Mouse (Mus musculus) T-cell, adult 2 months (primary cell): ENCODE data around the gene Ferd3l.

Experiments
- DNase-seq: peaks from one replicate; pipeline ENCODE4 v3.0.0; 2022; ENCODE audit warnings: low spot score

Gene Ferd3l

GRCm38 (mm10) chr12:33928331-33929192, at the start of gene Ferd3l:
Gene Ferd3l, plus strand, starts transcription at chr12:33928425.
- DNase-seq, result no peak

GRCm38 (mm10) chr12:33893956-33894355, 34.3 kb upstream of the Ferd3l start:
- no peak for DNase-seq

GRCm38 (mm10) chr12:33894621-33895020, 33.6 kb upstream of the Ferd3l start:
- no peak for DNase-seq

- no peak for DNase-seq
Observed at GRCm38 (mm10) chr12:33926751-33927150, 1.5 kb upstream of the Ferd3l start.

GRCm38 (mm10) chr12:33927334-33928098, 709 bp upstream of the Ferd3l start:
- no peak for DNase-seq

- no peak for DNase-seq
Observed at GRCm38 (mm10) chr12:33952843-33953242, 24.6 kb downstream of the Ferd3l start.

- no peak for DNase-seq
Observed at GRCm38 (mm10) chr12:33954931-33955565, 26.8 kb downstream of the Ferd3l start.

GRCm38 (mm10) chr12:33955606-33956295, 27.5 kb downstream of the Ferd3l start:
- no peak for DNase-seq

- DNase-seq, result no peak
Observed at GRCm38 (mm10) chr12:33956576-33957399, 28.6 kb downstream of the Ferd3l start.

GRCm38 (mm10) chr12:33957400-33958240, 29.4 kb downstream of the Ferd3l start, which contains the start of gene Twist1:
Gene Twist1, plus strand, starts transcription at chr12:33957671.
- no peak for DNase-seq

GRCm38 (mm10) chr12:33958241-33959194, 30.3 kb downstream of the Ferd3l start:
- DNase-seq, result no peak

- DNase-seq, result no peak
Observed at GRCm38 (mm10) chr12:33959206-33959605, 31.0 kb downstream of the Ferd3l start.

- no peak for DNase-seq
Observed at GRCm38 (mm10) chr12:33959846-33960245, 31.6 kb downstream of the Ferd3l start.

GRCm38 (mm10) chr12:33961013-33961412, 32.8 kb downstream of the Ferd3l start:
- no peak for DNase-seq

GRCm38 (mm10) chr12:33962118-33962772, 34.0 kb downstream of the Ferd3l start:
- no peak for DNase-seq

- no peak for DNase-seq
Observed at GRCm38 (mm10) chr12:33962773-33963130, 34.5 kb downstream of the Ferd3l start.

- no peak for DNase-seq
Observed at GRCm38 (mm10) chr12:33963671-33964369, 35.6 kb downstream of the Ferd3l start.

GRCm38 (mm10) chr12:33964427-33964826, 36.2 kb downstream of the Ferd3l start:
- no peak for DNase-seq
